Mouse (Mus musculus) stomach, postnatal 0 days (tissue): ENCODE measurements at regions not wholly inside any gene's neighbourhood (a gene's known extent, or its start where the extent isn't known, plus 50 kb on each side); places are given as distances from the start of the nearest gene placed in this dataset.
A peak's percentile ranks its signal among the peaks of the same experiment; 100 is the strongest.

Experiments used
- ATAC-seq: fragments of 200-750 bp; cut with Nextera tagmentation; 2 replicates; pipeline ENCODE4 v1.8.0; 2017; ENCODE audit not compliant: low FRiP score, low TSS enrichment
- DNase-seq: peaks from one replicate; pipeline ENCODE4 v3.0.0-alpha.2; 2016; ENCODE audit warnings: low spot score
- H3K27ac ChIP-seq: fragments of 300-500 bp; sonication (generic); replicated peaks from 2 replicates; pipeline ENCODE4 v1.5.1; 2014; ENCODE audit warnings: mild to moderate bottlenecking, control low read depth
- H3K27me3 ChIP-seq: fragments of 300-500 bp; sonication (generic); 2 replicates; pipeline ENCODE4 v1.6.1; 2014; ENCODE audit warnings: low read length; ENCODE audit not compliant: control insufficient read depth, insufficient read depth
- H3K36me3 ChIP-seq: fragments of 300-500 bp; sonication (generic); 2 replicates; pipeline ENCODE4 v1.6.1; 2014; ENCODE audit warnings: low read length, mixed read lengths; ENCODE audit not compliant: control insufficient read depth, insufficient read depth
- H3K4me1 ChIP-seq: fragments of 300-500 bp; sonication (generic); replicated peaks from 2 replicates; pipeline ENCODE4 v1.6.1; 2014; ENCODE audit warnings: antibody characterized with exemption; ENCODE audit not compliant: control insufficient read depth, insufficient read depth
- H3K4me2 ChIP-seq: fragments of 300-500 bp; sonication (generic); replicated peaks from 2 replicates; pipeline ENCODE4 v1.6.1; 2014; ENCODE audit warnings: low read depth, mild to moderate bottlenecking, control low read depth, moderate library complexity
- H3K4me3 ChIP-seq: fragments of 300-500 bp; sonication (generic); 2 replicates; pipeline ENCODE4 v1.5.1; 2014; ENCODE audit warnings: low read depth, low read length, control low read depth
- H3K9ac ChIP-seq: fragments of 300-500 bp; sonication (generic); 2 replicates; pipeline ENCODE4 v1.6.1; 2014; ENCODE audit warnings: mild to moderate bottlenecking, low read length, control low read depth, mixed read lengths
- H3K9me3 ChIP-seq: fragments of 300-500 bp; sonication (generic); 2 replicates; pipeline ENCODE4 v1.6.1; 2016; ENCODE audit warnings: low read length; ENCODE audit not compliant: control insufficient read depth
- CTCF ChIP-seq: IDR thresholded peaks from 2 replicates; pipeline ENCODE4 v1.5.1; 2016; ENCODE audit warnings: antibody characterized with exemption, low read depth, mild to moderate bottlenecking, moderate library complexity
- EP300 ChIP-seq: optimal IDR thresholded peaks from 2 replicates; pipeline ENCODE3; 2016; ENCODE audit warnings: antibody characterized with exemption
- WGBS: fragments of 180-500 bp; shearing (Covaris S2); extraction: QIAGEN DNeasy Blood & Tissue Kit; methylation state at CpG from one replicate; pipeline ENCODE4 v1.1.7; 2014; 5-methylcytosine and 5-hydroxymethylcytosine counted together

- peak overlapping the region; percentile 50 for H3K27ac ChIP-seq
- no peak overlapping the region for H3K4me2 ChIP-seq
- no peaks in the 10 kb centered on the region for H3K4me1 ChIP-seq
- H3K36me3 ChIP-seq = no peaks in the 10 kb centered on the region
- peak; percentile 25; the same call in 1 of the 2 replicates for ATAC-seq
- H3K4me3 ChIP-seq = no peak overlapping the region
- DNase-seq = peak; percentile 63
- TF ChIP-seq EP300 (no peak), CTCF (no peak)
- H3K27me3 ChIP-seq = no peaks in the 10 kb centered on the region
- H3K9me3 ChIP-seq = no peaks in the 10 kb centered on the region
- H3K9ac ChIP-seq = no peak overlapping the region
- WGBS = 2% methylated on average over 4 of the region's 4 CpGs
Observed at GRCm38 (mm10) chr16:93533205-93533604, 70.7 kb downstream of the Setd4 start.

- Histone ChIP-seq H3K4me3 (no peak overlapping the region), H3K36me3 (no peaks in the 10 kb centered on the region), H3K27ac (no peak overlapping the region), H3K27me3 (no peaks in the 10 kb centered on the region), H3K9ac (no peak overlapping the region), H3K9me3 (no peaks in the 10 kb centered on the region), H3K4me2 (no peak overlapping the region), H3K4me1 (no peaks in the 10 kb centered on the region)
- TF ChIP-seq CTCF = peak; percentile 32
- TF ChIP-seq EP300 = no peak
- DNase-seq = no peak
- whole genome bisulfite sequencing = 78% methylated on average over 8 of the region's 8 CpGs
- ATAC-seq = no peak
Observed at GRCm38 (mm10) chr16:93531937-93532336, 71.9 kb downstream of the Setd4 start.

GRCm38 (mm10) chr16:93522485-93522884 lies 81.4 kb downstream of the Setd4 start:
- TF ChIP-seq EP300 (no peak), CTCF (peak; percentile 38)
- no peak for DNase-seq
- no peaks in the 10 kb centered on the region for H3K4me1 ChIP-seq
- H3K4me3 ChIP-seq = no peak overlapping the region
- no peak overlapping the region for H3K9ac ChIP-seq
- no peak overlapping the region for H3K27ac ChIP-seq
- H3K4me2 ChIP-seq = no peak overlapping the region
- no peaks in the 10 kb centered on the region for H3K27me3 ChIP-seq
- H3K36me3 ChIP-seq = no peaks in the 10 kb centered on the region
- H3K9me3 ChIP-seq = no peaks in the 10 kb centered on the region
- ATAC-seq = no peak
- WGBS = 69% methylated on average over 2 of the region's 2 CpGs

- DNase-seq (no peak), ATAC-seq (no peak)
- Histone ChIP-seq H3K4me1 (no peaks in the 10 kb centered on the region), H3K4me3 (no peak overlapping the region), H3K9me3 (no peaks in the 10 kb centered on the region), H3K36me3 (no peaks in the 10 kb centered on the region), H3K4me2 (no peak overlapping the region), H3K27ac (no peak overlapping the region), H3K27me3 (no peaks in the 10 kb centered on the region), H3K9ac (no peak overlapping the region)
- no peak for TF ChIP-seq EP300
- TF ChIP-seq CTCF = no peak
- 61% methylated on average over 3 of the region's 3 CpGs for WGBS
Observed at GRCm38 (mm10) chr16:93520481-93520880, 83.4 kb downstream of the Setd4 start.

- Histone ChIP-seq H3K4me3 (no peak overlapping the region), H3K4me1 (no peaks in the 10 kb centered on the region), H3K4me2 (no peak overlapping the region), H3K27ac (no peak overlapping the region), H3K9ac (no peak overlapping the region), H3K36me3 (no peaks in the 10 kb centered on the region), H3K9me3 (no peaks in the 10 kb centered on the region), H3K27me3 (no peaks in the 10 kb centered on the region)
- WGBS = 86% methylated on average over 1 of the region's 1 CpGs
- TF ChIP-seq EP300 = no peak
- TF ChIP-seq CTCF = no peak
- DNase-seq (no peak), ATAC-seq (no peak)
Observed at GRCm38 (mm10) chr16:93518620-93519019, 85.2 kb downstream of the Setd4 start.

- Histone ChIP-seq H3K4me3 (no peak overlapping the region), H3K4me2 (no peak overlapping the region), H3K9me3 (no peaks in the 10 kb centered on the region), H3K36me3 (no peaks in the 10 kb centered on the region), H3K27me3 (no peaks in the 10 kb centered on the region), H3K4me1 (no peaks in the 10 kb centered on the region), H3K27ac (no peak overlapping the region), H3K9ac (no peak overlapping the region)
- TF ChIP-seq CTCF (no peak), EP300 (no peak)
- WGBS = 47% methylated on average over 5 of the region's 5 CpGs
- ATAC-seq (no peak), DNase-seq (no peak)
Observed at GRCm38 (mm10) chr16:93516793-93517192, 87.1 kb downstream of the Setd4 start.
